Mouse (Mus musculus): Measurements from ENCODE around the gene Myadml2.
"Not testable (repeated sequence)": the region's sequence is repeated elsewhere in the genome, so short reads cannot be mapped to it uniquely, and the experiment has no call there.

Myadml2 gene

DNA sequence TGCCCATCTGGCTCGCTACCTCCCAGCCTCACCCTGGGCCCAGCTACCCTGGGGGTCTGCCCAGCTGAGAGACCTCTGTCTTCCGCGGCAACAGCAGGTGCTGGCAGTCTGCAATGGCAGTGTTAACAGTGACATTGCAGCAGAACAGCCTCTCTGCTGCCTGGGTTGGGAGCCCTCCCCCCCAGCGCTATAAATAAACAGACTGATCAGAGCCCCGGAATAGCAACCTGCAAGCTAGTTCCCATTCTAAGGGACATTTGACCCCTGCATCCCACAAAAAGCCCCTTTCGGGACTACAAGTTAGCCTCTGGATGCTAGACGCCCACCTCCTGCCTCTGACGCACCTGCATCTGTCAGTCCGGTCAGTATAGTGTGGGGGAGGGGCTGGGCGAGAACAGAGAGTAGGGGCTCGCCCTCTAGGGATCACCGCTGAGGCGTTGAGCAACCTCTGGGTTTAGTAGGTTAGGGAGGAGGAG is at the start of gene Myadml2:
Gene Myadml2 (minus strand): TSS at position 158 of the 476 bp plus-strand sequence.
- peak; percentile 60 for DNase-seq (ENCODE audit: low spot score)

DNA sequence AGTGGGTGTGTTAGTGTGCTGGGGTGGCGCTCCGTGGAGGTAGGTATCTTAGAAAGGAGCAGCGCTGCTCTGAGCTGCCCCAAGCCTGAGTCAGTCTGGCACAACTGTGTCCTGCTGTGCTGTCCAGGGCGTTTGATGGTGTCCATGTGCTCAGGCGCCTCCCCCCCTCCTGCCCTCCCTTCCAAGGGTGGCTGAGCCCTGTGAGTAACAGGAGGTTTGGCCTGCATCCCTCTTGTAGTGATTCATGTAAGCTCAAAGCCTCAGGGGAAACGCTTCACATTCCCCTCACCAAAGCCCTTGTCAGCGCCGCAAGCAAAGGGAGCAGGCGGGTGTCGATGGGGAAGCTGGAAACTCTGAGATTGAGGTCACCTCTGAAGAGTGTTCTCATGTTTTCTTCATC is 49.8 kb upstream of the Myadml2 start:
- DNase-seq (ENCODE audit: low spot score) = no peak

DNA sequence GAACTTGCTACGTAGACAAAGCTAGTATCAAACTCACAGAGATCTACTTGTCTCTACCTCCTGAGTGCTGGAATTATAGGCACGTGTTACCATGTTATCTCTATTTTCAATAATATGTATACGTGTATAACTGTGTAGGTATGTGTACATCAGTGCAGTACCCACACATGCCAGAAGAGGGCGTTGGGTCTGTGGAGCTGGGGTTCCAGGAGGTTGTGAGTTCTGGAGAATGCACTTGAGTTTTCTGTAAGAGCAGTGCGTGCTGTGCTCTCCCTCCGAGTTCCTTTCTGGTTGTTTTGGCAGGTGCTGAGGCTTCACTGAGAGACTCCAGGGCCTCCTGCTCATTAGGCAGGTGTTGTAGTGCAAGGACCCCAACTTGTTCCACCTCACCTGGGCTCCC is 48.6 kb upstream of the Myadml2 start:
- no peak for DNase-seq (ENCODE audit: low spot score)

DNA sequence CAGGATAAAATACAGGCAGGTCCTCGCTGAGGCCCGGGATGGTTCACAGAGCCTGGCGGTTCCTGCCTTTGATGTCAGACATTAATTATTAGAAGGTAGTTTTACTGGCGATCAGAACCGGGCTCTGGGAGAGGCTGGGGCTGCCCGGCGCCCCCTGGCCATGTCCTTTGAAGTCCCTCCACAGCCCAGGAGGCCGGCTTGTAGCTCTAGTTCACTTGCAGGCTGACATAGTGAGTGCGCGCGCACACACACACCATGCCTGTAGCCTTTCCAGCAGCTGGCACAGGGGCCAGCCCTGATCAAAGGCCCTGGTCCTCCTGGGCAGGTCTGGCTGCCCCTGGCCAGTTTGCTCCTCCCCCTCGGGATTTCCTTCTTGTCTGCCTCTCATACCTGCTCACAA is 47.7 kb upstream of the Myadml2 start:
- DNase-seq (ENCODE audit: low spot score) = no peak

DNA sequence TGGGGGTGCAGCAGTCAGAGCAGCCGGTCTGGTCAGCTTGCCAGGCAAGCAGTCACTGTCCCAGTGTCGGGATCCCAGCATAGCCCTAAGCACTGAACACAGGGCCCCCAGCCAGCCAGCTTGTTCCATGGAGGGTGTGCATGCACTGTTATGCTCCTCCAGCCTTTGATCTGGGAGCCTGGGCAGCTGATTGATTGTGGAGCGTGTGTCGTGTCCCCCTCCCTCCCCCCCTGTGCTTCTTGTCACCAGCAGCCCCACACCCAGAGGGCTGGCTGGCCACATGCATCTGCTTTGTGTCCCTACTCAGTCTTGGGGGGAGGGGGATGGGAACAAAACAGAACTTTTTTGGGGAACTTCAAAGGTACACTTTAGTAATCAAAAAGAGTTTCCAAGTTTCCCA is 47.2 kb upstream of the Myadml2 start:
- DNase-seq (ENCODE audit: low spot score) = no peak

DNA sequence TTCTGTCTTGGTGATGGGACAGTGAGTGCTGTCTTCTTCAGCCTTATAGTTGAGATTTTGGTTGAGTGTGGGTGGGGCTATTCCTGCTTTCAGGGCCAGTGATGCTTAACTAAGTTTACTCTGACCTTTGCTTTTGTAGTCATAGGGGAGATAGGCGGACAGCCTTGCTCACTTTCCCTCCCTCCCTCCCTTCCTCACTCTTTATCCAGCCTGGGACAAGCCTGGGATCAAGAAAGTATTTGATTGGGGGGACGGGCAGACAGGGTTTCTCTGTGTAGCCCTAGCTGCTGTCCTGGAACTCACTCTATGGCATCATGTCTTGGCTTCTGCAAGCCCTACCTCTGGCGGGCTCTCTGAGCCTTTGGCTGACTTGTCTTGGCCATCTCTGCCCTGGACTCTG is 45.5 kb upstream of the Myadml2 start:
- no peak for DNase-seq (ENCODE audit: low spot score)

DNA sequence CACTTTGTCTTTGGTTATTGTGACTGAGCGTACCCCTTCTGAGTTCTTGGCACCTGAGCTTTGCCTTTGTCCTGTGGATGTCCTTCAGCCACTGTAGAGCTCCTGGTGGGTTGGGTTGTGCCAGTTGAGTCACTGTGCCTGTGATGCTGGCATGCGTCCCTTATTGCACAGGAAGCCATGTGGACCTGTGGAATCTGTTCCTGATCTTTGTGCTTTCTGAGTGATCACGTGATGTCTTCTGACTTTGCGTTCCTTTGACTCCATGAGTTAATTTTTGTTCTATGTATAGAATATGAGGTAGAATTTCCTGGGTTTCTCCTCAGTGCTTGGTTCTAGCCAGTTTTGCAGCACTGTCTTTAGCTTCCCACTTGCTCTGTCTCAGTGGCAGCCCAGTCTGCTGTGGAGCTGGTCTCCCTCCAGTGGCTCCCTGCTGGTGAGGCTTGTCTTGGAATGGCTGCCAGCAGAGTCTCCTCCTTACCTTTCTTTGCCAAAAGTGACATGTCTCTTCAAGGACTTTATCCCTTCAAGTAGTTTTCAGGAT is 44.6 kb upstream of the Myadml2 start:
- DNase-seq (ENCODE audit: low spot score) = no peak

DNA sequence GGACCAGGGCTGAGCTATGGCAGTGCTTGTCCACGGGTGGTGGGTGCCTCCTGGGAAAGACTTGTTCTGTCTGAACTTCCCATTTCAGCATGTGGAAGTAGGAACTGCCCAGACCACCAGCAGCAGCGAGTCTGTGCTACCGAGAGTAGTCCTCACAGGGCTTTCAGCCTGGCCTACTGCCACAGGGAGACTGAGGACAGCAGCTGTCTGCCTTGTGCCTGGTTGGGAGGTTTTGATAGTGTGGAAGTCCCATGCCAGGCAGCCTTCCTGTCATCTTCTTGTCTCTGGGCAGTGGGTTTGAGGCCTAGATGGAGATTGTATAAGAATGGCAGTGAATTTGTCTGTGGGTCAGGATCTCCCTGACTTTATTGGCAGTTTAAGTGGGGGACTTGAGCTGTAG is 41.4 kb upstream of the Myadml2 start:
- no peak for DNase-seq (ENCODE audit: low spot score)

DNA sequence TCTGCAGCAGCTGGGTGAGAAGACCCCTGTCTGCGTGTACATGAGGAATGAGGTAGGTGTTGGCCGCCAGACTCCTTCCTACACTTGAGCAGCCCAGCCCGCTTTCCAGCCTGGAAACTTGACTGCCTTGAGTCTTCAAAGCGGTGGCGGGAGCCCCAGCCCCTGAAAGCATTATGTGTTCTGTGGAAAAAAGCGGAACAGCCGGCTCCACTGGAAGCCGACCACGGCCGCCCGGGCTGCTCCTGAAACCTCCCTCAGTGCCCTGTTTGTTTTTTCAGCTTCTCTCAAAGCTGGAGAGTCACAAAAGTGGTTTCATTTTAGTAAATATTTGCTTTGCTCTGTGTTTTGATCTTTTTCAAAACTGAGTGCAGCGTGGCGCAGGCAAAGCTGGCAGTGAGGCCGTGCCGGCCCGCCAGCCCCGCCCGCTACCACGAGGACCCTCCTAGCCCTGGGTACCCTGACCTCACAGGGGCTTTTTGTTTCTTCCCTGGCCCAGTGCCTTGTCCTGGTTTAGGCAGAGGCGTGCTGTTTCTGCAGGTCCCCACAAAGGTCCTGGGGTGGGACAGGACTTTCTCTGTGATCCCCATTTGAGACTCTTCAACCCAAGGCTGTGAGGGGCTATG is 38.8 kb upstream of the Myadml2 start:
- no peak for DNase-seq (ENCODE audit: low spot score)

DNA sequence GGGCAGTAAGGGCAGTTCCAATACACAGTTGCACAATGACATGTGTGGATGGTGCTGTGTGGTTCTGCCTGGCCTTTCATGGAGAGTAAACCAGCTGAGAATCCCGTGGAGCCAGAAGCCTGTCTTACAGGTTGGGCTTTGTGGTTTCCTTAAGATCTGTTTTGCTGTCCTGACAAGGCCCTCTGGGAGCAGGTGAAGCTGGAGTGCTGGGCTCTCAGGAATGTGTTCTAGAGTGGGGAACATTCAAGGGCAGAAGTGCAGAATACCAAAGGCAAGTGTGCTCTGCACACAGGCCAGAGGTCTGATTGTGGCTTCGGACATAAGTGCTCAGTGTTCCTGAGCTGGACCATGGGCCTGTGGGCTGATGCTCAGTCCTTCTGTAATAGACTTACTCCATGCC is 36.7 kb upstream of the Myadml2 start:
- DNase-seq (ENCODE audit: low spot score) = no peak

DNA sequence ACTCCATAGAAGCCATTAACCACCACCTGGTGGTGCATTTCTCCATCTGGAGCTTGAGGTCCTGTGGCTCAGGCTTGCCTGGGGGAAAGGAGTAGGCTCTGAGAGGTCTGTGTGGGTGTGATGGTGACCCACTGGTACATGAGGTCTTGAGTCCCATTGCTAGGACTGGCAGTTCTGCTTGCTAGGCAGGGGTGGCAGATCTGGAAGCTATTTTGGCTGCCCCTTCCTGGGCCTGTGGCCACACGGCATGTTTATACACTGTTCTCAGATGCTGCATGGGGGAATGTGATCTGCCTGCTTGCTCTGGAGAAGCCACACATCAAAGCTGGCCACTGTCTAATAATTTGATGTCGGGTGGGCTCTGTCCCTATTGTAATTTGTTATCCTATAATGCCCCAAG is 36.1 kb upstream of the Myadml2 start:
- DNase-seq (ENCODE audit: low spot score) = no peak

DNA sequence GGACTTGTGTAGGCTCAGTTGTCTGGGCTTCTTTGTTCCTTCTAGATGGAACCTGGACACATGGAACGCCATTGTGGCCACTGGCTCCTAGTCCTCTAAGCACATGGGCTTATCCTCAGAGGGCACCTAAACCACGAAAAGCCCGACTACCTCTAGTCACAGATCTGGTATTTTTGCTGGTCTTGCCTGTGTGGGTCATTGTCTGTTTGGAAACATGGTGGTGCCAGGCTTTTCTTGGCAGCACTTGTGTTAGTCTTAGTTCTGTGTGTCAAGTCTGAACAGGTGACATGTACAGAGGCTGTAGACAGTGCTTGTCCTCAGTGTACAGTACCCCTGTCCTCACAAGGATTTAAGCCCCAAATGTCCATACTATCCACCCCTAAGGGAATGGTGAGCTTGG is 35.6 kb upstream of the Myadml2 start:
- no peak for DNase-seq (ENCODE audit: low spot score)

DNA sequence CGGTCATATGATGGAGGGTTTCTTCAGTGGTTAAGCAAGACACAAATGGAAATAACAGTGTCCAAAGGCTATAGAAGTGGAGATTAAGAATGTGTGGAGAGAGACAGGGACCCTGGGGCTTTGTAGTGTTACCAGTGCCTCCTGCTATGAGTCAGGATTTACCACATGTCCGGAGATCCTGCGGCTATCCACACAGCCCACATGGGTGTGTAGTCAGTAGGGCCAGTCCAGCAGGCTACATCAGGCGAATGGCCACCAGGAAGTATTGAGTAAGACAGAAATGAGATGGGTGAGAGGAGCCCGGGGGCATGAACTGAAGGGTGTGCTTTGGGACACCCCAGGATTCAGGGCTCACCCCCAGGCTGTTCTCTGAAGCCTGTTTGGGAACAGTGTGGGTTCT is 34.7 kb upstream of the Myadml2 start:
- no peak for DNase-seq (ENCODE audit: low spot score)

DNA sequence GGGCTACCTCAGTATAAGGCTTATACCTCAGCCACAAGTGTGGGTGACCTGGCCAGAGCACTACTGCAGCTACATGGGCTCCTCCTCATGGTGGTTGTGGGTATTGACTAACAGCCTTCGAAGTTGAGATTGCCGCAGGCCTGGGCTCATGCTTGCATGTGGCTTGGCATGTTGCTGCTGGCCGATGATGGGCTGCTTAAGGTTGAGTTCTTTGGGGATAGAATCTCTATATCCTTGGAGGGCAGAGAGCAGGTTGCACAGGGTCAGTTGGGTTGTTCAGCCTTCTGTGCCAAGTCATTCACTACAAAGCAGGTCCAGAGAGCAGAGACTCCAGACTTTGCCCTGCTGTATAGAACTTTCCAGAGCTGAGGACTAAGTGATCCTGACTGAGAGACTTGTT is 32.0 kb upstream of the Myadml2 start:
- no peak for DNase-seq (ENCODE audit: low spot score)

DNA sequence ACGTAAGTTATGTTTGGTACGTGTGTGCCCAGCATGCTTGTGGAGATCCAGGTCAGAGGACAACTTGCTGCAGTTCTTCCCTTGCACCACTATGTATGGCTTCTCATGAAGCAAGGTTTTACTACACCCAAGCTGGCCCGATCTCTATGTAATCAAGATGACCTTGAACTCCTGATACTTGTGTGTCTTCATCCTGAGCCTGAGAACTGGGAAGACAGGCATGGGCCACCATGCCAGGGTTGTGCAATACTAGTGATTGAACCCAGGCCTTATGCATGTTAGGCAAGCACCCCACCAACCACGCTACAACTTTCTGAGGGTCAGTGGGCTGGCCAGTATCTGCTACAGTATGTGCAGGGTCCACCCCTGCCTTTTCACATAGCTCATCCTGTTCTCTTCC is 29.0 kb upstream of the Myadml2 start:
- DNase-seq (ENCODE audit: low spot score) = no peak

DNA sequence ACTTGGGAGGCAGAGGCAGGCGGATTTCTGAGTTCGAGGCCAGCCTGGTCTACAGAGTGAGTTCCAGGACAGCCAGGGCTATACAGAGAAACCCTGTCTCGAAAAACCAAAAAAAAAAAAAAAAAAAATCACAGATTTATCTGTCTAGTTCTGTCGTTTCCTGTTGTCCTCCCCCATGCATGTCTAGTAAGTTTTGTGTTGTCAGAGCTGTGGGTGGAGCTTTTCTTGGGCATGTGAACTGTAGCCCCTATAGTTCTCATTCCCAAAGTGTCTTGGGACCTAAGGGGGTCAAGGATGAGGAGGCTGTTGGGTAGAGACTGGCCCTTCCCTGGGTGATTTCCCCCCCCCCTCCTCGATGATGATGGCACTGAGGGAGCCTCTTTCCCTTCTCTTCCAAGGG is 27.9 kb upstream of the Myadml2 start:
- DNase-seq (ENCODE audit: low spot score) = not testable (repeated sequence)

DNA sequence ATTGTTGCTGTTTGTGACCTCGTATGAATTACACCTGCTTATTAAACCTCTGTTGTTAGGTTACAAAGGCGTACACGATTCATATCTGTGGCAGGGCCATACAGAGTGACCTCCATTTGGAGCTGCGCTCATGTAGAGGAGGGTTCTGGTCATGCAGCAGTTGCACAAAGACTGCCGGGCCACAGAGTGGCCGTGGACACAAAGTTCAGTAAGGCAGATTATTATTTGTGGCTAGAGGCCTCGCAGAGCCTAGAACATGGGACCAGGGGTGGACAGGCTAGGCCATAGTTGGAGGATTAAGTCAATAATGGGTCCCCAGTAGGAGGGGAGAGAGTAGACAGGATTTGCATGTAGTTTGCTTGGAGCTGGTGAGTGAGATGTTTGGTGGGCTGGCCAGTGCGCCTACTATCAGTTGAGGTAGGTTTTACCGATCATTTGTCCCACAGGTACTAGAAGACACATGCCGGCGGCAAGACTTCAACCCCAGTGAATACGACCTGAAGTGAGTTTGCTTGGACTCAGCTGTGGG is 25.7 kb upstream of the Myadml2 start:
- DNase-seq (ENCODE audit: low spot score) = no peak

DNA sequence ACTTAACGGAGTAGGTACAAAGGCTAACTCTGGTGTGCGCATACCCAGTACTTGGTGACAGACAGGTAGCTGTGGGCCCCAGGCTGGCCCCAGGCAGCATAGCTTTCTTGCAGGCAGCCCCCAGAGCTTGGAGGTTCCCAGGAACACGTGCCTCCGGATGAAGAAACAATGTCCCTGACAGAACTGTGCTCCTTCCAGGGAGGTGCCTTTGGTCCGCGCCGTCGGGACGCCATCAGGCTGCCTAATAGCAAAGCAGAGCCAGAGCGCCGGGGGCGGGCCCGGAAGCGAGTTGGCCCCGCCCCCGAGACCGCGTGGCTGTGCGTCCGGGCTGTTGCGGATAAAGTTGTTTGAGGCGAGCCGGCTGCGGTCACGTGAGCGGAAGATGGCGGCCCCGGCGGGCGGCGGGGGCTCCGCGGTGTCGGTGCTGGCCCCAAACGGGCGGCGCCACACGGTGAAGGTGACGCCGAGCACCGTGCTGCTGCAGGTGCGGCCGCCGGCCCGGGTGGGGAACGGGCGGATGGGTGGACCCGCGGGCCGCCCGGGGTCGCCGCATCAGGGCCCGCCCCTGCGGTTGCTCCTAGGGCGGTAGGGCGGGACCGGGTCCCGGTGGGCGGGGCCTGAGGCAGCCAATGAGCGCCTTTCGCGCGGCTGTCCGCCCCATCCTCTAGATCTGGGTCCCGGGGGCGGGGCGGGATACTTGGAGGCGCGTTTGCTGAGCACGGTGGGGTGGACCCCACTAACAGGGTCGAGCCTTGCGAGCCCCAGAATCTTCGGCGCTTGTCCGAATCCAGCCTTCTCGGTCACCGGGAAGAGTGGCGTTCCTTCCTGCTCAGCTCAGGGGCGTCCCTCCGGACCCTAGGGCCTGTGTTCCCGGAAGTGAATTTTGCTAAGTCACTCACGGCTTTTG is 25.0 kb upstream of the Myadml2 start, which contains the start of gene Aspscr1:
Gene Aspscr1 (plus strand): TSS at position 287 of the 907 bp plus-strand sequence.
- DNase-seq (ENCODE audit: low spot score) = peak; percentile 93

DNA sequence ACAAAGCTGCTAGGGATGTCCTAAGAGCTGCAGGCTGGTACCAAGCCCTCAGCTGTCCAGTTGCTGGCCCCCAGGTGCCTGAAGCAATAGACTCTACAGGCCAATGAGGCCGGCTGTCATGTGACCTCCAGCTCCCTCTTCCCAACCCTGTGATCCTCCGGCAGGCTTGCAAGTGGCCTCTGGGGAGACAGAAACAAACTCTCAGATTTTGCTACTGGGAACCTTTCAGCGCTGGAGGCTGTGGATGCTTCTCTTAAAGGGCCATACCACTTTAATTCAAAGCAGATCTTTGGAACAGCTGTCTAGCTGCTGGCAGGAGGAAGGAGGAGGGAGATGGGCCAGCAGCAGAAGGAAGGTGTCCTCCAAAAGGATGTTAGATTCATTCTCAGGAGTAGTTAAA is 18.7 kb upstream of the Myadml2 start:
- no peak for DNase-seq (ENCODE audit: low spot score)

DNA sequence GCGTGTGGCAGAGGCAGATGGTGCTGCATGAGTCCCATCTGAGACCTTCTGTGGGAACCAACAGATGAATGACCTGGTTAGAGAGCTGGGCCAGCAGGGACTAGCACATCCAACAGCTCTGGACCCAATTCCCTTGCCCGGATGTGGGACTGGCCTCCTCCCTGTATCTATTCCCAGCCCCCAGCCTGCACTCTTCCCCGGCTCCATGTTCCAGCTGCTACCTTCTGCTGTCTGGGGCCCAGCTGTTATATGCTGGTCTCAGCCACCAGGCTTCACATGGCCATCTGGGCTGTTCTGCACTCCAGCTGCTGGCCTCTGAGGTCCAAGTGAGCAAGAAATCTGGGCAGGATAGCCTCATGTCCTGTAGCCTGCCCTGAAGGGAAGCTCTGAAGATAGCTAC is 17.4 kb upstream of the Myadml2 start:
- DNase-seq (ENCODE audit: low spot score) = no peak

DNA sequence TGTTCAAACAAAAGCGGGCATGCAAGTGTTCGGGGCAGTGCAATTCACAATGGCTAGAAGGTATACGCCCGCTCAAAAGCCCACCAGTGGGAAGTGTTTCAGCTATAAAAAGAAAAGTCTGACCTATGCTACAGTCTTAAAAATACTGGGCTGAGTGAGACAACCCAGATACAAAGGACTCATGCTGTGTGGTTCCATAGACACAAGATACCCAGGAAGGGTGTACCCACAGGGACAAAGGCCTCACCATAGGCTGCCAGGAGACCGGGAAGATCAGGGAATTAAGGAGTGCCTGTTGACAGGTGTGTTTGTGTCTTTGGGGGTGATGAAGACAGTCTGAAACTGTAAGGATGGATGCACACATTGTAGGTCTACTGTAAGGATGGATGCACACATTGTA is 15.8 kb upstream of the Myadml2 start:
- DNase-seq (ENCODE audit: low spot score) = no peak

DNA sequence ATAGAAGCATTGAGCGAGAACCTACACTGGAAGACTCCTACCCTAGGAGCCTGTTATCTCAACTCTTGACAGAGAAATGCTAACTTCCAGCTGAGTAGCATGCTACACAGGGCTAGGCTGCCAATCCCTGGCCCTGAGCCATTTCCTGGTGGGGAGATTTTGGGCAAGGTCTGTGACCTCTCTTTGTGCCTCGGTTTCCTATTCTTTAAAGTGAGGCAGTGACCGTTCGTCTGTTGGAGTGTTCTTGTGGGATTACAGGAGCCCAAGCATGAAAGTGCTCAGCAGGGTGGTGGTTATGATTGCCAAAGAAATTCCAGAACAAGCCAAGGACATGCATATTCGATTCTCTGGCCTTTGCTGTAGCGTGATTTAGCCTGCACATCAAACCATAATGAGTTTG is 14.8 kb upstream of the Myadml2 start:
- no peak for DNase-seq (ENCODE audit: low spot score)

DNA sequence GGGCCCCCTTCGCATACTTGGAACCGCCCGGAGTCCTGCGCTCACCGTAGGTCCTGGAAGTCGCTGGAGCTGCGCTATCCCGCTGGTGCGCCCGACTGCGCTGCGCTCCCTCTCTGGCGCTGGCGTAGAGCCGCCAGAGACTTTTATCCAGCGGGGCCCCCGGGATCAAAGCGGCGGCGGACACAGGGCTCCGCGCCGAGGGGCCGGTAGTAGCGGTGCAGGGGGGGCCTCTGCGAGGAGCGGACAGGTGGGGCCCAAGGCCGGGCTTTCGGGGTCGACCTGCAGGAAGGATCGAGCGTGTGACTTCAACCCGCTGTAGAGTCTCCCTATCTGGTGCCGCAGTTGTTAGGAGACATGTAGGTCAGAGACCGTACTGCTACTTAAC is 13.1 kb upstream of the Myadml2 start, which contains the start of gene Notum:
Gene Notum (minus strand): TSS at position 100 of the 385 bp plus-strand sequence.
- no peak for DNase-seq (ENCODE audit: low spot score)

Measured in layer of hippocampus, adult 11-12 months (tissue).